Mouse (Mus musculus) CD4-positive helper T cell, adult 2 months (primary cell): ENCODE data around the gene Cdk6.
A peak's percentile ranks its signal among the peaks of the same experiment; 100 is the strongest.
"Not testable (repeated sequence)": the region's sequence is repeated elsewhere in the genome, so short reads cannot be mapped to it uniquely, and the experiment has no call there.

Source experiments
- DNase-seq: peaks from one replicate; pipeline ENCODE4 v3.0.0-alpha.2; 2012; ENCODE audit warnings: low read depth, missing footprints, low spot score

Cdk6 gene

DNA sequence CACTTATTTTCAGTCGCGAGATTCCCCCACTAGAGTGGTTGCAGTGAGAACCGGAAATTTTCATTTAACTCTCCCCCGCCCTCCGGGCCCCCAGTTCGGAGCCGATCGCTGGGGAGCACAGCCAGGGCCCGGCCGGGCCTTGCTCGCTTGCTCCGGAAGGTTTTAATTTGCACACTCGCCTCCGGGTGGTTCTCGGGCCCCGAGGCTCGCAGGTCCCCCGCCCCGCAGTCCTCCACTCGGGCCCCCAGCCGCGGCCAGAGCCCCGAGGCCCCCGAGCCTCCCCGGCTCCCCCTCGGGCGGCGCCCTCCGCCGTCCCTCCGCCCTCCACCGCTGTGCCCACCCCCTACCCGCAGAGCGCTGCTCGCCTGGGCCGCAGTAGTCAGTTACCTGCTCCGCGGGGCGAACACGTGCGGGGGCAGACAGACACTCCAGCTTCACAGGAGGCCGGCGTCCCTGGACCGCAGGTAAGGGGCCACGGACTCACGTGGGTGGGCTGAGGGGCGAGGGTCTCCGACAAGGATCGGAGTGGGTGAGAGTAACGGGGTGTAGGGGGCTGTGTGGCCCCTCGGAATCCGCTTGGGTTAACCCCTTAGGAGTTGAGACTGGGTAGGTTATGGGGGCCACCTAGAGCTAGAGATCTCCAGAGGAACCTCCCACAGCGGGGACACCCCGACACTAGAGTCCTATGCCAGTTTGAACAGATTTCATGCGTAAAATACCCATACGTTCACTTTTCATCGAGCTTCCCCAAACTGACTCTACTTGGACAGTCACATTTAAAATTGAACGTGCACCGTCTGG is at the start of gene Cdk6:
TSS of gene Cdk6 (plus strand) at position 375 of the 801 bp plus-strand sequence.
- DNase-seq: peak; percentile 64

- DNase-seq: no peak
Observed at GRCm38 (mm10) chr5:3293666-3294065, 47.6 kb upstream of the Cdk6 start.

- DNase-seq: peak; percentile 74
Observed at GRCm38 (mm10) chr5:3300801-3301457, 40.4 kb upstream of the Cdk6 start.

GRCm38 (mm10) chr5:3301535-3301934 is 39.8 kb upstream of the Cdk6 start:
- DNase-seq: no peak

GRCm38 (mm10) chr5:3303876-3304275 is 37.4 kb upstream of the Cdk6 start:
- DNase-seq: no peak

- no peak for DNase-seq
Observed at GRCm38 (mm10) chr5:3306146-3306545, 35.1 kb upstream of the Cdk6 start.

DNA sequence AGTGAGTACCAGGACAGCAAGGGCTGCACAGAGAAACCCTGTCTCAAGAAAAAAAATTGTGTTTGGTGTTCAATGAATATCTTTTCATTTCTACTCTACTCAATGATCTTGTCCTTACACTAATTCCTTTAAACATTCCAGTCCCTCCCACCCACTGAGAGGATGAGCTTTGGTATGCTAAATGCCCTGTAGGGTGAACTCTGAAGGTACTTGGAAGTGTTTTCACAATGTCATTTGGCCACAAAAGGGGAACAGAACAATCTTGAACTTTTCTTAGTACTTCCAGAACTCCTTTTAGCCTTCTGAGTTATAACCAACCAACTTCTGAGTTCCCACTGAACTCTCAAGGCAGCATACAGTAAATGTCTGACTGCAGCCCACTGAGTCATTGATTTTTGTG is 32.2 kb upstream of the Cdk6 start:
- no peak for DNase-seq

GRCm38 (mm10) chr5:3309587-3309986 is 31.7 kb upstream of the Cdk6 start:
- no peak for DNase-seq

- DNase-seq: not testable (repeated sequence)
Observed at GRCm38 (mm10) chr5:3311156-3311555, 30.1 kb upstream of the Cdk6 start.

- not testable (repeated sequence) for DNase-seq
Observed at GRCm38 (mm10) chr5:3317724-3318123, 23.6 kb upstream of the Cdk6 start.

- no peak for DNase-seq
Observed at GRCm38 (mm10) chr5:3320225-3320624, 21.1 kb upstream of the Cdk6 start.

DNA sequence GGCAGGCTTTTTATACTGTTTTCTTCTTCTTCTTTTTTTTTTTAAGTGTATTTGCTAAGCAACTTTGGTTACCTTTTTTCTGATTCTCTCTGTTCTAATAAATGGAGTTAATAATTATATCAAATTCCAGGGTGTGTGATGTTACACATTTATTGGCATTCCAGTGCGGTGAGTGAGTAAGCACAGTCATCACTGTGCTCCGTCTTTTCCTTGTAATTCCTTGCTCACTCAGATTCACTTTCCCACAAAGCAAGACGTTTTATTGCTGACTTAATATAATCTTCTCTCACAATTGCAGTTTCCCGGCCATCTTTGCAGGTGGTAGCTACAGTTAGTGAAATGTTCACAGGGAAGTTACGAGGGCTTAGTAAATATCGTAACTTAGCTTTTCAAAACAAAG is 19.2 kb upstream of the Cdk6 start:
- DNase-seq: no peak

- DNase-seq: no peak
Observed at GRCm38 (mm10) chr5:3324116-3324515, 17.2 kb upstream of the Cdk6 start.

DNA sequence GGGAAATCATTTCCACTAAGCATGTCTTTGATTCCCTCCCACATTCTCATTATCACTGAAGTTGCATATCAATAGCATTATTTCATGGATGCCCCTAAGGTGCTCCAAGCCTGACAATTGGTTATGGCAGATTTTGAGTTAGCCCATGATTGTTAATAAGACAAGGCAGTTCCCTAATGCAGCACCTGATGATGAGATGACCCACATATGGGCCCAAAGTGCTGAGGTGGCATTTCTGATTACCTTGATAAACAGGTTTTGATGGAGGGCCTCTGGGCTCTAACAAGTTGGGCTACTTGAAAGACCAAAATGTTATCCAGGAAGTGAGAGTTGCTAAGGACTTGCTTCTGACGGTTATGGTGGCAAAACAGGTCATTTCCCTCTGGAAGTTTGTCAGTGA is 11.9 kb upstream of the Cdk6 start:
- DNase-seq: no peak

DNA sequence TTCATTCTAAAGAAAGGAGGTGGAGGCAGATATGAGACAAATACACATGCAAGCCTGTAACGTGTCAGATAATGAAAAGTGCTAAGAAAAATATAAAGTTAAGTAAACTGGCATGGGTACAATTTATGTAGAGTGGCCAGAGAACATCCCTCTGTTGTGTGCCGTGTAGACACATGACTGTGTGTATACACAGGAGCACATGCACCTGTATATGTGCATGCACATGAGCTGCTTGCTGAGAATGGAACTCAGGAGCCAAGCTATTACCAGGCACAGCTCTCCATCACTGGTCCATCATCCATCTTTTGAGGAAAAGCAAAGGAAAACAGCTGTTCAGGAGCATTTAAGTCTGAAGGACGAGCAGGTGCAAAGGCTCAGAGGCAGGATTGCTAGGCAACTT is 10.4 kb upstream of the Cdk6 start:
- DNase-seq: no peak

- DNase-seq: not testable (repeated sequence)
Observed at GRCm38 (mm10) chr5:3333019-3333418, 8.3 kb upstream of the Cdk6 start.

DNA sequence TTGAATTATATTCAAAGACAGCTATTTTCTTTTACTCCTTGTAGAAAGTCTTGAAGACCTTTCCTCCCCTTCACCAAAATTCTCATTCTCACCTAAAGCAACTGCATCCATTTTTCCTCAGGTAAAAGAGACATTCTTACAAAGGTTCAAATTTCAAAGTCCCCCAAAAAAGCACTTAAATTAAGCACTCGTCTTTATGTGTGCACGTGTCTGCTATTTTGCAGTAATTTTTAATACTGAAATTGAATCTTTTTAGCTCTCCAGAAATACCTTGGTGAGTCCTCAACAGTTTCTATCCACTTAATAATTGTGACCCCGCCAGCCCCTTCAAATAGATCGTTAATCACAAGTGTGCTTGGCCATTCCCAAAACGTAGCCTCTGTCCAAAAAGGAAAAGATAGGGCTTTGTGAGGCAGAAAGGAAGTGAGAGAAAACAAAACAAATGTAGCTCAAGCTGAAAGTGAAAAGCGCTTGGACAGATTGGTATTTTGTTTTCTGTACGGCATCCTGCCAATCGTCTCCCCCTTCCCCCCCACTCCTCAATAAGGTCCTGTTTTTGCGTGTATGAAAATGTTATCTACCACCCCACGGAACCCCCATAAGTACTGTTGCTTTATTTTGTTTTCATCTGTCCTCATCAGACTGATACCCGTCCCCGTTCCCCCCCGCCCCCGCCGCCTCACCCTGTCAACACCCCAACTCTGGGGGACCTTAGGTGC is 786 bp upstream of the Cdk6 start:
- DNase-seq: not testable (repeated sequence)

DNA sequence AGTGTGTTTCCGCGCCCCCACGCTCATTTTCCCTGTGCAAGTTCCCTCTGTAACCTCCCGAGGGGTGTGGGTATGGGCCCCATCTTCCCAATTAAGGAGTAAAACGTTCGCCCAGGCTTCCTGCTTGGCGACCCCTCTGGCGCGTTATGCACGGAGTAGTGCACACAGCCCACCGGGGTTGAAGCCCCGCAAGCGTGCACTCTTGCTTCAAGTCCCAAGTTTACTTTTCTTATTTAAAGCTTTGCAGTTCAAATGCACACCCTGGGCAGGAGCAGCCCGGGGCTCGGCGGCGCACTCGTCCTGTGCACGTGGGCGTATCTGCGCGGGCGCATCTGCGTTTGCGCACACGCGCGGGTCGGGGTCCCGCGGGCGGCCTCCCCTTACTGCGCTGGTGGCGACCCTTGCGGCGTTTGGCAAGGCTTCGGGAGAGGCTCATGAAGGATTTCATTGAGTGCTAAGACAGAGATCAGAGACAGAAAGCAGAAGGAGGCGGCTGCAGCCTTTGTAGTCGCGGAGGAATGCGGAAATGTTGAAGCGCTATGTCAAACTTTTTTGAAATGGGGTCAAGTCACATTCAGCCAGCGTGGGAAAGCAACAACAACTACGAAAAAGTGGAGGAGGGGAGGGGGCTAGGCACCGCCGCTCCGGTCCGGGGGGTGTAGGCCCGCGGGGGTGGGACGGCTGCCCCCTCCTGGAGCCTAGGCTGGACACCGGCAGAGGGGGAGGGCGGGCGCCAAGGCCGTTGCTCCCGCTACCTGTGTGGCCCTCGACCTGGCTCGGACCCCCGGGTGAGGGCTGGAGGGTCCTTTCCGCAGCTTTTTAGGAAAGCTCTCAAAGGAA is 866 bp downstream of the Cdk6 start:
- DNase-seq: peak; percentile 78

GRCm38 (mm10) chr5:3342771-3343565 is 1.7 kb downstream of the Cdk6 start:
- peak; percentile 68 for DNase-seq

DNA sequence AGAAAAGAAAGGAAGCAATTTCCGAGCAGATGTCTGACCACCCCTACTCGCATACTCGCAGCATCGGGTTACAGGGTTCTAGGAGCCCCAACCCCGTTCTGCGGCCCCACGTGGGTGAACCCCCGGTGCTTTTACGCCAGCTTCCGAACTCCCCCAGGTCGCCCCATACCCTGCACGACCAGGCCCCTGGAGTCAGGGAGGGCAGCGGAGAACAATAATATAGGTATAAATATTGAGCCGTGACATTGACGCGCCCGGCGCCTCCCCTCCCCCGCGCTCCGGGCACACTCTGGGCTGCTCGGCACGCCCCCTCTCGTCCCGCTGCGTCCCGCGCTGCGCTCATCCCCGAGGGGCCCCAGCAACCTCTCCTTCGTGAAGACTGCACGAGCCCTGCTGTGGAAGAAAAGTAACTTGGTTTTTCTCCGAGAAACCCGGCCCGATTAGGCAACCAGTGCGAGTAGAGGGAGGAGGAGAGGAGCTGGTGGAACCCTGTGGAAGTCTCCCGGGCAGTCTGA is 2.3 kb downstream of the Cdk6 start:
- peak; percentile 74 for DNase-seq
